Mouse (Mus musculus): ENCODE measurements around the gene Lrrc17. TPM values are rescaled to one million over a fixed set of nuclear protein-coding genes. Genes with fewer than 3 reads are reported as not detected.

Gene Lrrc17
- polyA plus RNA-seq, 1 experiment from 2014 or later: 8.3 TPM

GRCm38 (mm10) chr5:21553685-21554084 lies 10.3 kb downstream of the Lrrc17 start:
- Histone ChIP-seq H3K4me2 (ENCODE audit: low read depth) (no peak overlapping the region), H3K4me3 (ENCODE audit: low read depth, low read length) (no peak overlapping the region), H3K36me3 (ENCODE audit: control insufficient read depth, insufficient read depth, low read length) (no peaks in the 10 kb centered on the region), H3K9ac (ENCODE audit: low read length) (no peak overlapping the region), H3K27ac (ENCODE audit: low read depth, low read length) (no peak overlapping the region), H3K4me1 (ENCODE audit: control insufficient read depth, insufficient read depth, low read length) (no peaks in the 10 kb centered on the region), H3K9me3 (ENCODE audit: control insufficient read depth, low read length) (no peaks in the 10 kb centered on the region), H3K27me3 (ENCODE audit: control insufficient read depth, insufficient read depth, low read length) (no peaks in the 10 kb centered on the region)
- WGBS: 80% methylated on average over 4 of the region's 4 CpGs
- ATAC-seq (ENCODE audit: insufficient read depth, low FRiP score, low TSS enrichment): no peak
- DNase-seq (ENCODE audit: low spot score): no peak

- Histone ChIP-seq H3K4me2 (ENCODE audit: low read depth) (no peak overlapping the region), H3K9me3 (ENCODE audit: control insufficient read depth, low read length) (no peaks in the 10 kb centered on the region), H3K27ac (ENCODE audit: low read depth, low read length) (no peak overlapping the region), H3K9ac (ENCODE audit: low read length) (no peak overlapping the region), H3K27me3 (ENCODE audit: control insufficient read depth, insufficient read depth, low read length) (no peaks in the 10 kb centered on the region), H3K36me3 (ENCODE audit: control insufficient read depth, insufficient read depth, low read length) (no peaks in the 10 kb centered on the region), H3K4me3 (ENCODE audit: low read depth, low read length) (no peak overlapping the region), H3K4me1 (ENCODE audit: control insufficient read depth, insufficient read depth, low read length) (no peaks in the 10 kb centered on the region)
- 88% methylated on average over 1 of the region's 1 CpGs for WGBS
- DNase-seq (ENCODE audit: low spot score) (no peak), ATAC-seq (ENCODE audit: insufficient read depth, low FRiP score, low TSS enrichment) (no peak)
Observed at GRCm38 (mm10) chr5:21554732-21555131, 11.4 kb downstream of the Lrrc17 start.

- no peak overlapping the region for H3K4me3 ChIP-seq (ENCODE audit: low read depth, low read length)
- ATAC-seq (ENCODE audit: insufficient read depth, low FRiP score, low TSS enrichment) (no peak), DNase-seq (ENCODE audit: low spot score) (no peak)
- H3K36me3 ChIP-seq (ENCODE audit: control insufficient read depth, insufficient read depth, low read length): no peaks in the 10 kb centered on the region
- no peaks in the 10 kb centered on the region for H3K4me1 ChIP-seq (ENCODE audit: control insufficient read depth, insufficient read depth, low read length)
- 84% methylated on average over 3 of the region's 3 CpGs for WGBS
- no peaks in the 10 kb centered on the region for H3K27me3 ChIP-seq (ENCODE audit: control insufficient read depth, insufficient read depth, low read length)
- no peak overlapping the region for H3K27ac ChIP-seq (ENCODE audit: low read depth, low read length)
- no peak overlapping the region for H3K9ac ChIP-seq (ENCODE audit: low read length)
- H3K9me3 ChIP-seq (ENCODE audit: control insufficient read depth, low read length): no peaks in the 10 kb centered on the region
- no peak overlapping the region for H3K4me2 ChIP-seq (ENCODE audit: low read depth)
Observed at GRCm38 (mm10) chr5:21556502-21556901, 13.1 kb downstream of the Lrrc17 start.

- H3K27ac ChIP-seq (ENCODE audit: low read depth, low read length): no peak overlapping the region
- WGBS: 86% methylated on average over 2 of the region's 2 CpGs
- H3K36me3 ChIP-seq (ENCODE audit: control insufficient read depth, insufficient read depth, low read length): no peaks in the 10 kb centered on the region
- H3K9me3 ChIP-seq (ENCODE audit: control insufficient read depth, low read length): no peaks in the 10 kb centered on the region
- H3K27me3 ChIP-seq (ENCODE audit: control insufficient read depth, insufficient read depth, low read length): no peaks in the 10 kb centered on the region
- no peaks in the 10 kb centered on the region for H3K4me1 ChIP-seq (ENCODE audit: control insufficient read depth, insufficient read depth, low read length)
- H3K9ac ChIP-seq (ENCODE audit: low read length): no peak overlapping the region
- DNase-seq (ENCODE audit: low spot score): no peak
- no peak overlapping the region for H3K4me2 ChIP-seq (ENCODE audit: low read depth)
- ATAC-seq (ENCODE audit: insufficient read depth, low FRiP score, low TSS enrichment): no peak
- no peak overlapping the region for H3K4me3 ChIP-seq (ENCODE audit: low read depth, low read length)
Observed at GRCm38 (mm10) chr5:21563936-21564335, 20.6 kb downstream of the Lrrc17 start.

- Histone ChIP-seq H3K9me3 (ENCODE audit: control insufficient read depth, low read length) (no peaks in the 10 kb centered on the region), H3K27me3 (ENCODE audit: control insufficient read depth, insufficient read depth, low read length) (no peaks in the 10 kb centered on the region), H3K27ac (ENCODE audit: low read depth, low read length) (no peak overlapping the region), H3K4me3 (ENCODE audit: low read depth, low read length) (no peak overlapping the region), H3K9ac (ENCODE audit: low read length) (no peak overlapping the region), H3K36me3 (ENCODE audit: control insufficient read depth, insufficient read depth, low read length) (no peaks in the 10 kb centered on the region), H3K4me2 (ENCODE audit: low read depth) (no peak overlapping the region), H3K4me1 (ENCODE audit: control insufficient read depth, insufficient read depth, low read length) (no peaks in the 10 kb centered on the region)
- ATAC-seq (ENCODE audit: insufficient read depth, low FRiP score, low TSS enrichment): no peak
- 92% methylated on average over 9 of the region's 9 CpGs for WGBS
- DNase-seq (ENCODE audit: low spot score): no peak
Observed at GRCm38 (mm10) chr5:21565392-21566065, 22.2 kb downstream of the Lrrc17 start.

GRCm38 (mm10) chr5:21567784-21568183 lies 24.4 kb downstream of the Lrrc17 start:
- ATAC-seq (ENCODE audit: insufficient read depth, low FRiP score, low TSS enrichment): no peak
- no peaks in the 10 kb centered on the region for H3K36me3 ChIP-seq (ENCODE audit: control insufficient read depth, insufficient read depth, low read length)
- no peaks in the 10 kb centered on the region for H3K27me3 ChIP-seq (ENCODE audit: control insufficient read depth, insufficient read depth, low read length)
- WGBS: 76% methylated on average over 1 of the region's 1 CpGs
- H3K4me2 ChIP-seq (ENCODE audit: low read depth): no peak overlapping the region
- H3K9ac ChIP-seq (ENCODE audit: low read length): no peak overlapping the region
- H3K4me1 ChIP-seq (ENCODE audit: control insufficient read depth, insufficient read depth, low read length): no peaks in the 10 kb centered on the region
- H3K27ac ChIP-seq (ENCODE audit: low read depth, low read length): no peak overlapping the region
- DNase-seq (ENCODE audit: low spot score): no peak
- H3K4me3 ChIP-seq (ENCODE audit: low read depth, low read length): no peak overlapping the region
- no peaks in the 10 kb centered on the region for H3K9me3 ChIP-seq (ENCODE audit: control insufficient read depth, low read length)

GRCm38 (mm10) chr5:21572764-21573416 lies 29.5 kb downstream of the Lrrc17 start:
- DNase-seq (ENCODE audit: low spot score) (no peak), ATAC-seq (ENCODE audit: insufficient read depth, low FRiP score, low TSS enrichment) (no peak)
- Histone ChIP-seq H3K27ac (ENCODE audit: low read depth, low read length) (no peak overlapping the region), H3K9ac (ENCODE audit: low read length) (no peak overlapping the region), H3K27me3 (ENCODE audit: control insufficient read depth, insufficient read depth, low read length) (no peaks in the 10 kb centered on the region), H3K4me1 (ENCODE audit: control insufficient read depth, insufficient read depth, low read length) (no peaks in the 10 kb centered on the region), H3K9me3 (ENCODE audit: control insufficient read depth, low read length) (no peaks in the 10 kb centered on the region), H3K4me3 (ENCODE audit: low read depth, low read length) (no peak overlapping the region), H3K4me2 (ENCODE audit: low read depth) (no peak overlapping the region), H3K36me3 (ENCODE audit: control insufficient read depth, insufficient read depth, low read length) (no peaks in the 10 kb centered on the region)
- 68% methylated on average over 3 of the region's 3 CpGs for WGBS

GRCm38 (mm10) chr5:21574386-21575209 lies 31.2 kb downstream of the Lrrc17 start:
- DNase-seq (ENCODE audit: low spot score): no peak
- WGBS: 84% methylated on average over 21 of the region's 21 CpGs
- H3K27me3 ChIP-seq (ENCODE audit: control insufficient read depth, insufficient read depth, low read length): no peaks in the 10 kb centered on the region

More at GRCm38 (mm10) chr5:21574386-21575209, 31.2 kb downstream of the Lrrc17 start:
- no peak for ATAC-seq (ENCODE audit: insufficient read depth, low FRiP score, low TSS enrichment)
- Histone ChIP-seq H3K4me3 (ENCODE audit: low read depth, low read length) (no peak overlapping the region), H3K4me2 (ENCODE audit: low read depth) (no peak overlapping the region), H3K9ac (ENCODE audit: low read length) (no peak overlapping the region), H3K36me3 (ENCODE audit: control insufficient read depth, insufficient read depth, low read length) (no peaks in the 10 kb centered on the region), H3K4me1 (ENCODE audit: control insufficient read depth, insufficient read depth, low read length) (no peaks in the 10 kb centered on the region), H3K27ac (ENCODE audit: low read depth, low read length) (no peak overlapping the region), H3K9me3 (ENCODE audit: control insufficient read depth, low read length) (no peaks in the 10 kb centered on the region)

All from neural tube, embryonic 11.5 days (tissue).